Mouse (Mus musculus): Measurements from ENCODE around the gene 2310034G01Rik. TPM values are rescaled to one million over a fixed set of nuclear protein-coding genes. Genes with fewer than 3 reads are reported as not detected.

2310034G01Rik gene
- total RNA-seq, 2 experiments from 2014 or later, result 0.27 to 0.43 TPM

GRCm38 (mm10) chr19:46358381-46358780 lies 8.3 kb upstream of the 2310034G01Rik start:
- no peak for DNase-seq (ENCODE audit: low spot score)

- no peak for DNase-seq (ENCODE audit: low spot score)
Measured at GRCm38 (mm10) chr19:46357344-46358280, 7.5 kb upstream of the 2310034G01Rik start.

GRCm38 (mm10) chr19:46356701-46357138 lies 6.6 kb upstream of the 2310034G01Rik start:
- peak; percentile 79 for DNase-seq (ENCODE audit: low spot score)

- DNase-seq (ENCODE audit: low spot score), result no peak
Measured at GRCm38 (mm10) chr19:46349550-46349949, 552 bp downstream of the 2310034G01Rik start.

GRCm38 (mm10) chr19:46348761-46349458 lies 1.2 kb downstream of the 2310034G01Rik start:
- DNase-seq (ENCODE audit: low spot score), result peak; percentile 64

- DNase-seq (ENCODE audit: low spot score), result no peak
Measured at GRCm38 (mm10) chr19:46347936-46348668, 2.0 kb downstream of the 2310034G01Rik start.

GRCm38 (mm10) chr19:46347146-46347545 lies 3.0 kb downstream of the 2310034G01Rik start:
- DNase-seq (ENCODE audit: low spot score), result no peak

GRCm38 (mm10) chr19:46344710-46345419 lies 5.2 kb downstream of the 2310034G01Rik start:
- no peak for DNase-seq (ENCODE audit: low spot score)

- no peak for DNase-seq (ENCODE audit: low spot score)
Measured at GRCm38 (mm10) chr19:46339287-46339971, 10.7 kb downstream of the 2310034G01Rik start.

GRCm38 (mm10) chr19:46338942-46339286 lies 11.2 kb downstream of the 2310034G01Rik start:
- DNase-seq (ENCODE audit: low spot score), result no peak

- peak; percentile 99 for DNase-seq (ENCODE audit: low spot score)
Measured at GRCm38 (mm10) chr19:46338331-46338936, 11.7 kb downstream of the 2310034G01Rik start, which contains the start of gene Cuedc2. Cuedc2 (minus strand) TSS chr19:46338702.

- DNase-seq (ENCODE audit: low spot score), result no peak
Measured at GRCm38 (mm10) chr19:46337719-46338330, 12.3 kb downstream of the 2310034G01Rik start.

GRCm38 (mm10) chr19:46333906-46334305 lies 16.2 kb downstream of the 2310034G01Rik start:
- DNase-seq (ENCODE audit: low spot score), result no peak

GRCm38 (mm10) chr19:46332721-46333339 lies 17.3 kb downstream of the 2310034G01Rik start:
- no peak for DNase-seq (ENCODE audit: low spot score)

GRCm38 (mm10) chr19:46331936-46332335 lies 18.2 kb downstream of the 2310034G01Rik start:
- DNase-seq (ENCODE audit: low spot score), result no peak

- DNase-seq (ENCODE audit: low spot score), result no peak
Measured at GRCm38 (mm10) chr19:46331326-46331725, 18.8 kb downstream of the 2310034G01Rik start.

GRCm38 (mm10) chr19:46330696-46331095 lies 19.4 kb downstream of the 2310034G01Rik start:
- no peak for DNase-seq (ENCODE audit: low spot score)

- peak; percentile 73 for DNase-seq (ENCODE audit: low spot score)
Measured at GRCm38 (mm10) chr19:46329951-46330350, 20.2 kb downstream of the 2310034G01Rik start.
